Mouse (Mus musculus): ENCODE results near the gene Polr1c.

Gene Polr1c

GRCm38 (mm10) chr17:46227576-46227975, 20.3 kb downstream of the Polr1c start:
- no peak for TF ChIP-seq CTCF (conservative IDR thresholded peaks at IDR 0.05; ENCODE audit: low read length)
- TF ChIP-seq NANOG (IDR thresholded peaks at IDR 0.05; ENCODE audit: borderline replicate concordance, low read length) = no peak
- no peak for TF ChIP-seq POU5F1 (IDR thresholded peaks at IDR 0.05; ENCODE audit: borderline replicate concordance, low read length)
- no peaks in the 10 kb centered on the region for H3K27me3 ChIP-seq (ENCODE audit: insufficient read depth, low read length)
- no peak overlapping the region for H3K4me3 ChIP-seq (replicated peaks; ENCODE audit: low read length)
- no peaks in the 10 kb centered on the region; the same call in 1 of the 2 replicates for H3K4me1 ChIP-seq (replicated peaks; ENCODE audit: low read depth, low read length)
- H3K9me3 ChIP-seq (ENCODE audit: low read length) = no peaks in the 10 kb centered on the region
- H3K36me3 ChIP-seq (ENCODE audit: insufficient read depth, low read length) = peaks cover 100% of the 10 kb centered on the region

DNA sequence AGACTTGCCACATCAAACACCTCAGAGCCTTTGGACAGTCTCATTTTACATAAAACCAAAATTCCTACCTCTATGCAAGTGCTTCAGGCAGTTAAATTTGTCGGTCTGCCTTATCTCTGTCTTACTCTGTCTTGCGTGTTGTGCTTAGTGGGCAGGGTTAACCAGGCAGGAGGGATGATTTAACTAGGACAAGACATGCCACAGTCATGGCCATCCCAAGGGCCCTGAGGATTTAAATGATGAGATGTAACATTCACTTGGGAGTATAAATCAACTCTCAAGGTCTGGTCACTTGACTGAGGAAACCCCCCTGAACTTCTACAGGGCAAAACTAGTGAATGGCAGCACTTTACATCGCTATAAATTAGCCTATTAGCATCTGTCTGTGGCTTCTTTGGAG, 26.3 kb downstream of the Polr1c start:
- H3K9me3 ChIP-seq (ENCODE audit: low read length) = no peaks in the 10 kb centered on the region
- no peaks in the 10 kb centered on the region for H3K27me3 ChIP-seq (ENCODE audit: insufficient read depth, low read length)
- TF ChIP-seq POU5F1 (IDR thresholded peaks at IDR 0.05; ENCODE audit: borderline replicate concordance, low read length) (no peak), CTCF (conservative IDR thresholded peaks at IDR 0.05; ENCODE audit: low read length) (no peak), NANOG (IDR thresholded peaks at IDR 0.05; ENCODE audit: borderline replicate concordance, low read length) (no peak)
- peaks cover 100% of the 10 kb centered on the region for H3K36me3 ChIP-seq (ENCODE audit: insufficient read depth, low read length)
- no peak overlapping the region for H3K4me3 ChIP-seq (replicated peaks; ENCODE audit: low read length)
- H3K4me1 ChIP-seq (replicated peaks; ENCODE audit: low read depth, low read length) = no peaks in the 10 kb centered on the region

GRCm38 (mm10) chr17:46210550-46210949, 37.3 kb downstream of the Polr1c start:
- no peaks in the 10 kb centered on the region for H3K9me3 ChIP-seq (ENCODE audit: low read length)
- H3K4me1 ChIP-seq (replicated peaks; ENCODE audit: low read depth, low read length) = peaks cover 7% of the 10 kb centered on the region; the same call in 1 of the 2 replicates
- peaks cover 90% of the 10 kb centered on the region for H3K36me3 ChIP-seq (ENCODE audit: insufficient read depth, low read length)
- TF ChIP-seq NANOG (IDR thresholded peaks at IDR 0.05; ENCODE audit: borderline replicate concordance, low read length) (no peak), CTCF (conservative IDR thresholded peaks at IDR 0.05; ENCODE audit: low read length) (no peak), POU5F1 (IDR thresholded peaks at IDR 0.05; ENCODE audit: borderline replicate concordance, low read length) (no peak)
- no peak overlapping the region for H3K4me3 ChIP-seq (replicated peaks; ENCODE audit: low read length)
- no peaks in the 10 kb centered on the region for H3K27me3 ChIP-seq (ENCODE audit: insufficient read depth, low read length)

DNA sequence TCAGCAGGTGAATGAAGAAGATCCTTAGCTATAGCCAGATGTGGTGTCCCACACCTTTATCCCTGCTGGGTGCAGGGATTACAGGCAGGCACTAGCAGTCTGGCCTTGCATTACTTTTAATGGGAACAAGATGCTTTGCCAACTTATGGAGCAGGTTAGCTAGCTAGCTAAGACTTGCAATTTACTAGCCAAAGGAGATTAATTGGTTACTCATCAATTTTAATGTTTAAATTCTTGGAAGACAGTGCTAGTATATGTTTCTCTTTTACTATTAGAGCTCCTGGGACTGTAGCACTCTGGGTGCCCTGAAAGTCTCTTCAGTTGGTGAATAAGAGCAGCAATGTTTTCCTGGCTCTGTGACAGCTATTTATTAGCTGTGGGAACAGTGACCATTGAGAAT, 41.2 kb downstream of the Polr1c start:
- H3K36me3 ChIP-seq (ENCODE audit: insufficient read depth, low read length) = peaks cover 72% of the 10 kb centered on the region
- no peaks in the 10 kb centered on the region for H3K27me3 ChIP-seq (ENCODE audit: insufficient read depth, low read length)
- no peak overlapping the region for H3K4me3 ChIP-seq (replicated peaks; ENCODE audit: low read length)
- H3K4me1 ChIP-seq (replicated peaks; ENCODE audit: low read depth, low read length) = peaks cover 23% of the 10 kb centered on the region
- TF ChIP-seq NANOG (IDR thresholded peaks at IDR 0.05; ENCODE audit: borderline replicate concordance, low read length) = no peak
- no peak for TF ChIP-seq CTCF (conservative IDR thresholded peaks at IDR 0.05; ENCODE audit: low read length)
- no peak for TF ChIP-seq POU5F1 (IDR thresholded peaks at IDR 0.05; ENCODE audit: borderline replicate concordance, low read length)
- no peaks in the 10 kb centered on the region for H3K9me3 ChIP-seq (ENCODE audit: low read length)

DNA sequence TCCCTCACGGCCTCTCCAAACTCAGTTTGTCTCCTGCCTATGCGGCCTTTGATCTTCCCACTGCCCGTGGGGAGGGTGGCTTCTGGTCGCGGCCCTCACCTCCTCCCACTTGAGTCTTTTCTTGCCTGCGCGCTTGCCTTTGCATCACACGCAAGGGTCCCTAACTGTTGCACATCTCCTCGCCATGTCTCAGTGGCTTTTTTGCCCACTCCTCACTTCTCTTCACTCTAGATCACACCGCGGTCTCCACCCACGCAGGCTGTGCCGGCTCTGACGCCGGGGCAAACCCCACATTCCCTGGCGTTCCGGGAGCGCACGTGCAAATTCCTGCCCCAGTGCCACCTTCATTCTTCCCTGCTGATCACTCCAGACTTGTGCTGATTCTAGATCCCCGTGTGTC, 44.8 kb downstream of the Polr1c start:
- no peaks in the 10 kb centered on the region for H3K27me3 ChIP-seq (ENCODE audit: insufficient read depth, low read length)
- no peaks in the 10 kb centered on the region for H3K9me3 ChIP-seq (ENCODE audit: low read length)
- TF ChIP-seq NANOG (IDR thresholded peaks at IDR 0.05; ENCODE audit: borderline replicate concordance, low read length) (no peak), CTCF (conservative IDR thresholded peaks at IDR 0.05; ENCODE audit: low read length) (no peak), POU5F1 (IDR thresholded peaks at IDR 0.05; ENCODE audit: borderline replicate concordance, low read length) (no peak)
- peak overlapping the region; percentile 99 for H3K4me3 ChIP-seq (replicated peaks; ENCODE audit: low read length)
- peaks cover 33% of the 10 kb centered on the region for H3K4me1 ChIP-seq (replicated peaks; ENCODE audit: low read depth, low read length)
- peaks cover 66% of the 10 kb centered on the region for H3K36me3 ChIP-seq (ENCODE audit: insufficient read depth, low read length)

GRCm38 (mm10) chr17:46202421-46203071, 45.3 kb downstream of the Polr1c start, which contains the start of the genes Polh and Xpo5:
Gene Polh (minus strand): TSS chr17:46202645.
Gene Xpo5 (plus strand): TSS chr17:46202782.
- no peaks in the 10 kb centered on the region for H3K27me3 ChIP-seq (ENCODE audit: insufficient read depth, low read length)
- TF ChIP-seq CTCF (conservative IDR thresholded peaks at IDR 0.05; ENCODE audit: low read length) = no peak
- no peak for TF ChIP-seq POU5F1 (IDR thresholded peaks at IDR 0.05; ENCODE audit: borderline replicate concordance, low read length)
- no peak for TF ChIP-seq NANOG (IDR thresholded peaks at IDR 0.05; ENCODE audit: borderline replicate concordance, low read length)
- H3K36me3 ChIP-seq (ENCODE audit: insufficient read depth, low read length) = peaks cover 66% of the 10 kb centered on the region

GRCm38 (mm10) chr17:46201151-46201550, 46.7 kb downstream of the Polr1c start:
- Histone ChIP-seq H3K27me3 (ENCODE audit: insufficient read depth, low read length) (no peaks in the 10 kb centered on the region), H3K4me1 (replicated peaks; ENCODE audit: low read depth, low read length) (peaks cover 33% of the 10 kb centered on the region), H3K4me3 (replicated peaks; ENCODE audit: low read length) (peak overlapping the region; percentile 99; the same call in 1 of the 2 replicates), H3K36me3 (ENCODE audit: insufficient read depth, low read length) (peaks cover 66% of the 10 kb centered on the region), H3K9me3 (ENCODE audit: low read length) (no peaks in the 10 kb centered on the region)
- TF ChIP-seq POU5F1 (IDR thresholded peaks at IDR 0.05; ENCODE audit: borderline replicate concordance, low read length) = no peak

More at GRCm38 (mm10) chr17:46202421-46203071, 45.3 kb downstream of the Polr1c start, which contains the start of the genes Polh and Xpo5:
- Histone ChIP-seq H3K4me3 (replicated peaks; ENCODE audit: low read length) (peak within 1 kb of the TSS; percentile 99), H3K9me3 (ENCODE audit: low read length) (no peaks in the 10 kb centered on the region), H3K4me1 (replicated peaks; ENCODE audit: low read depth, low read length) (peaks cover 33% of the 10 kb centered on the region)

Data from E14TG2a.4 (cell line).